Mouse (Mus musculus) kidney, postnatal 0 days (tissue): ENCODE measurements around the gene Cmbl. TPM values are rescaled to one million over a fixed set of nuclear protein-coding genes. Genes with fewer than 3 reads are reported as not detected.

Source experiments
- ATAC-seq: fragments of 200-750 bp; cut with Nextera tagmentation; replicated peaks from 2 replicates; pipeline ENCODE4 v1.8.0; 2017; ENCODE audit warnings: low read depth, moderate number of reproducible peaks, moderate TSS enrichment, moderate library complexity; ENCODE audit not compliant: low FRiP score
- DNase-seq: peaks from one replicate; pipeline ENCODE4 v3.0.0-alpha.2; 2016; ENCODE audit warnings: low spot score
- H3K27ac ChIP-seq: fragments of 300-500 bp; sonication (generic); 2 replicates; pipeline ENCODE4 v1.5.1; 2014; ENCODE audit warnings: mild to moderate bottlenecking
- H3K27me3 ChIP-seq: fragments of 300-500 bp; sonication (generic); 2 replicates; pipeline ENCODE4 v1.6.1; 2014; ENCODE audit warnings: low read length, mixed read lengths; ENCODE audit not compliant: insufficient read depth
- H3K36me3 ChIP-seq: fragments of 300-500 bp; sonication (generic); 2 replicates; pipeline ENCODE4 v1.6.1; 2014; ENCODE audit warnings: low read length, mixed read lengths; ENCODE audit not compliant: insufficient read depth
- H3K4me1 ChIP-seq: fragments of 300-500 bp; sonication (generic); replicated peaks from 2 replicates; pipeline ENCODE4 v1.6.1; 2014; ENCODE audit warnings: antibody characterized with exemption, low read length, mixed read lengths; ENCODE audit not compliant: insufficient read depth
- H3K4me2 ChIP-seq: fragments of 300-500 bp; sonication (generic); 2 replicates; pipeline ENCODE4 v1.6.1; 2014; ENCODE audit warnings: mild to moderate bottlenecking, low read length, moderate library complexity, mixed read lengths
- H3K4me3 ChIP-seq: fragments of 300-500 bp; sonication (generic); replicated peaks from 2 replicates; pipeline ENCODE4 v1.5.1; 2014; ENCODE audit warnings: low read depth, low read length
- H3K9ac ChIP-seq: fragments of 300-500 bp; sonication (generic); 2 replicates; pipeline ENCODE4 v1.6.1; 2014; ENCODE audit warnings: low read depth, low read length
- H3K9me3 ChIP-seq: fragments of 300-500 bp; sonication (generic); replicated peaks from 2 replicates; pipeline ENCODE4 v1.6.1; 2016; ENCODE audit warnings: low read length, inconsistent platforms, mixed read lengths
- CTCF ChIP-seq: IDR thresholded peaks from 2 replicates; pipeline ENCODE4 v1.5.1; 2016; ENCODE audit warnings: antibody characterized with exemption, low read depth, mild to moderate bottlenecking, moderate library complexity
- WGBS: fragments of 180-500 bp; shearing (Covaris S2); extraction: QIAGEN DNeasy Blood & Tissue Kit; methylation state at CpG from one replicate; pipeline ENCODE4 v1.1.7; 2014; 5-methylcytosine and 5-hydroxymethylcytosine counted together
- polyA plus RNA-seq: library from polyadenylated mRNA; unstranded; fragments of >200 nt; fragmentation: Nextera tagmentation; extraction: Ambion mirVana; gene quantifications from 2 replicates; pipeline ENCODE4 v1.2.1, GENCODE M21; 2015

The Cmbl gene
- polyA plus RNA-seq, 1 experiment from 2014 or later: 60.0 TPM

- Histone ChIP-seq H3K4me2 (no peak overlapping the region), H3K9ac (no peak overlapping the region), H3K27me3 (no peaks in the 10 kb centered on the region), H3K4me1 (no peaks in the 10 kb centered on the region), H3K27ac (no peak overlapping the region), H3K4me3 (no peak overlapping the region), H3K36me3 (no peaks in the 10 kb centered on the region), H3K9me3 (no peaks in the 10 kb centered on the region)
- WGBS: 70% methylated on average over 4 of the region's 4 CpGs
- ATAC-seq (peak; percentile 61; the same call in 1 of the 2 replicates), DNase-seq (no peak)
- TF ChIP-seq CTCF: no peak
These were observed 67.3 kb downstream of the Cmbl start for GRCm38 (mm10) chr15:31632478-31632877.

DNA sequence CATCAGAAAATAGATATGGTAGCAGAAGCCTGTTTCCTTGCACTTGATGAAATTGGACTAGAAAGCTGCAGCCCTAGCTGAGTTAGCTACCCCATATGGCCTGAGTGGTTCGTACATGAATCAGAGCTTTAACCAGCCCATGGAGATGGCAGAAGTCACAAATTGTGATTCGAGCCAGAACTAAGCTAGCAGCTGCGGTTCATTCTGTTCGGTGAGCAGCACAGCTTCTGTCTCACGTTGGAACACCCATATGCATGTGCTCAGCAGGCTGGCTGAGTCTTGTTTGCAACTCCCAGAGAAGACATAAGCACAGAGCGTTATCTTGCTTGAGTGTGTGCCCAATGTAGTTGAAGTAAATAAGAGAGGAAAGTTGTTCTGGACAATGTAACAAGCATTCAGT is 69.4 kb downstream of the Cmbl start:
- Histone ChIP-seq H3K4me3 (no peak overlapping the region), H3K9ac (no peak overlapping the region), H3K27me3 (no peaks in the 10 kb centered on the region), H3K4me2 (no peak overlapping the region), H3K4me1 (no peaks in the 10 kb centered on the region), H3K27ac (no peak overlapping the region), H3K36me3 (no peaks in the 10 kb centered on the region), H3K9me3 (no peaks in the 10 kb centered on the region)
- 87% methylated on average over 6 of the region's 6 CpGs for whole genome bisulfite sequencing
- no peak for DNase-seq
- ATAC-seq: no peak
- TF ChIP-seq CTCF: no peak

DNA sequence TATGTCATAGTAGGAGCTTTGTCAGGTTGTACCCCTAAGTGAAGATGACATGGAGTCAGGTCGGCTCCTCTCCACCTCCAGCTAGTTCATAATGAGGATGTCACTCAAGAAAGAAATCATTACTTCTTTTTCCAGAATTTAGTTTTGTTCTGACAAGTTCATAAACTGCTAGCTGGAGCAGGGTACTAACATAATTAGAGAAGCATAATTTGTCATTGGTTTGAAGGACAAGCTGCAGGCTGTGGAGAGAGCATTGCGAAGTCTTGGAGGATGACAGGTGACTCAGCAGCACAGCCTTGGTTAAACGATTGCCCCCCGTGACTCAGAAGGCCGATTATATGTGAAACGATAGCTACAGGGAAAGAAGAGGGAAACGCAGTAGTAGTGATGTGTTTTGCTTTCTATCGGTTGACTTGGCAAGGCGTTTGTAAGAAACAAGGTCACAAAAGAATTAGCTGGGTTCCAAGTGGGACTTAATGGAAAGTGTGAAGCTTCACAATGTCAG is 71.0 kb downstream of the Cmbl start:
- H3K36me3 ChIP-seq: no peaks in the 10 kb centered on the region
- H3K4me3 ChIP-seq: no peak overlapping the region
- no peak overlapping the region for H3K9ac ChIP-seq
- H3K4me1 ChIP-seq: no peaks in the 10 kb centered on the region
- no peaks in the 10 kb centered on the region for H3K9me3 ChIP-seq
- no peak overlapping the region for H3K27ac ChIP-seq
- TF ChIP-seq CTCF: no peak
- no peaks in the 10 kb centered on the region for H3K27me3 ChIP-seq
- H3K4me2 ChIP-seq: no peak overlapping the region
- WGBS: 56% methylated on average over 9 of the region's 9 CpGs
- DNase-seq: no peak
- ATAC-seq: no peak

Other genes starting within 250 kb of the Cmbl start
- gene Ankrd33b, start 197.7 kb upstream of the Cmbl start, polyA plus RNA-seq: 10.5 and 12.0 TPM in 2 replicates
- gene Ropn1l, start 111.7 kb upstream of the Cmbl start, polyA plus RNA-seq: 5.2 and 5.8 TPM in 2 replicates
- 24.9 and 27.6 TPM in 2 replicates for gene March6, start 34.3 kb upstream of the Cmbl start, polyA plus RNA-seq
- 429 and 450 TPM in 2 replicates for gene Cct5, start 36.4 kb downstream of the Cmbl start, polyA plus RNA-seq
- gene Fam173b, start 36.5 kb downstream of the Cmbl start, polyA plus RNA-seq: 14.6 and 15.5 TPM in 2 replicates